ENCODE assay signal across 9 mouse cellular contexts in genomic region chr17:3558356-3558870, GRCm38 (mm10). TPM values are rescaled to one million over a fixed set of nuclear protein-coding genes. Genes with fewer than 3 reads are reported as not detected.
DNase-seq lines count a peak whose midpoint lies in the region; ATAC-seq lines count a peak whose summit lies in the region.
"Had no signal": no experiment of that assay in that cellular context is flagged by ENCODE, and none has a peak within 500 bp of the region (broad histone marks: within the 10 kb centered on the region; RNA-seq: fewer than 3 reads in every experiment).

No protein-coding gene starts in this region.

- no peak for ATAC-seq in erythroblast, adult 5-6 weeks (replicated peaks; ENCODE audit: low FRiP score, poor library complexity, severe bottlenecking)
- no peak for ATAC-seq in hindbrain, embryonic 15.5 days (ENCODE audit: low FRiP score, low read depth)
- no peak for ATAC-seq in stomach, embryonic 16.5 days (ENCODE audit: insufficient read depth, low FRiP score)

- H3K27ac ChIP-seq in hindbrain, embryonic 15.5 days (replicated peaks) = peak overlapping the region; percentile 93
- peak overlapping the region; percentile 64 for H3K27ac ChIP-seq in stomach, embryonic 16.5 days (ENCODE audit: low read length)

- peaks cover 8% of the 10 kb centered on the region; the same call in 1 of the 2 replicates for H3K36me3 ChIP-seq in erythroblast, embryonic 14.5 days (ENCODE audit: control insufficient read depth)
- H3K36me3 ChIP-seq in hindbrain, embryonic 15.5 days = no peaks in the 10 kb centered on the region
- no peaks in the 10 kb centered on the region for H3K36me3 ChIP-seq in stomach, embryonic 16.5 days (ENCODE audit: control insufficient read depth, insufficient read depth, low read length)

- H3K27me3 ChIP-seq in erythroblast, embryonic 14.5 days (ENCODE audit: control insufficient read depth) = 0 out of 2 replicates have a peak, but pooled peaks cover 2% of the 10 kb centered on the region
- no peaks in the 10 kb centered on the region for H3K27me3 ChIP-seq in hindbrain, embryonic 15.5 days
- H3K27me3 ChIP-seq in stomach, embryonic 16.5 days (ENCODE audit: control insufficient read depth, insufficient read depth, low read length) = no peaks in the 10 kb centered on the region
- H3K27me3 ChIP-seq: Patski had no signal

- H3K9ac ChIP-seq in hindbrain, embryonic 15.5 days = 0 out of 2 replicates have a peak overlapping the region, but pooled peaks have one; percentile 28
- peak overlapping the region; percentile 33; the same call in 1 of the 2 replicates for H3K9ac ChIP-seq in stomach, embryonic 16.5 days (ENCODE audit: low read length)

- H3K4me3 ChIP-seq in erythroblast, embryonic 14.5 days (replicated peaks) = peak overlapping the region; percentile 91
- H3K4me3 ChIP-seq in hindbrain, embryonic 15.5 days = peak overlapping the region; percentile 70
- H3K4me3 ChIP-seq in stomach, embryonic 16.5 days (replicated peaks; ENCODE audit: low read length) = peak overlapping the region; percentile 71

- H3K9me3 ChIP-seq in erythroblast, embryonic 14.5 days (ENCODE audit: control insufficient read depth, low read length) = no peaks in the 10 kb centered on the region; the same call in 1 of the 2 replicates
- H3K9me3 ChIP-seq in hindbrain, embryonic 15.5 days = no peaks in the 10 kb centered on the region
- H3K9me3 ChIP-seq in stomach, embryonic 16.5 days (replicated peaks; ENCODE audit: control insufficient read depth, low read length) = no peaks in the 10 kb centered on the region

- WGBS in hindbrain, embryonic 15.5 days = 61% methylated on average over 9 of the region's 9 CpGs
- 71% methylated on average over 9 of the region's 9 CpGs for WGBS in stomach, embryonic 16.5 days

- DNase-seq in embryo, embryonic 11 days = peak; percentile 34
- peak; percentile 36 to 45 for DNase-seq in lung, adult 18-20 months
- no peak for DNase-seq in layer of hippocampus, postnatal 10 days (ENCODE audit: low spot score in 2 of 2)
- DNase-seq in thymus, postnatal 14 days = no peak

- peak overlapping the region; percentile 73 for H3K4me2 ChIP-seq in hindbrain, embryonic 15.5 days
- H3K4me2 ChIP-seq in stomach, embryonic 16.5 days (ENCODE audit: low read depth, low read length) = peak overlapping the region; percentile 46

- peaks cover 29% of the 10 kb centered on the region for H3K4me1 ChIP-seq in erythroblast, embryonic 14.5 days (ENCODE audit: control insufficient read depth)
- peaks cover 16% of the 10 kb centered on the region for H3K4me1 ChIP-seq in hindbrain, embryonic 15.5 days (replicated peaks)
- no peaks in the 10 kb centered on the region for H3K4me1 ChIP-seq in stomach, embryonic 16.5 days (ENCODE audit: control insufficient read depth, insufficient read depth, low read length)

RNA-seq across cellular contexts. Expression of gene Tfb1m, which starts 0.8 kb away (rescaled TPM):
- 0.12 and 0.32 TPM in 2 replicates for polyA plus RNA-seq in erythroblast, embryonic 14.5 days (2012)
- 9.0 and 10.4 TPM in 2 replicates for total RNA-seq in erythroblast, adult 5-6 weeks (2015; ENCODE audit: low replicate concordance)
- total RNA-seq in erythroblast, adult 5-6 weeks (2017; ENCODE audit: low replicate concordance) = 2.1 and 8.5 TPM in 2 replicates
- polyA plus RNA-seq in hindbrain, embryonic 15.5 days (2015; fragmentation: Nextera tagmentation; extraction: Ambion mirVana) = 13.8 and 14.6 TPM in 2 replicates
- polyA plus RNA-seq in stomach, embryonic 16.5 days (2015; fragmentation: Nextera tagmentation; extraction: Ambion mirVana) = 14.2 TPM in 2 replicates
- total RNA-seq in layer of hippocampus, postnatal 10 days (2021) = 1 to 10 TPM; 5.0 to 5.4 TPM

RNA-seq across cellular contexts. Expression of gene Cldn20, which starts 26.1 kb away (rescaled TPM):
- polyA plus RNA-seq in erythroblast, embryonic 14.5 days (2012) = not detected in 2 replicates
- total RNA-seq in erythroblast, adult 5-6 weeks (2015; ENCODE audit: low replicate concordance) = 10.0 TPM in 1 of 2 replicates, not detected in the other
- 1.3 TPM in 1 of 2 replicates, not detected in the other for total RNA-seq in erythroblast, adult 5-6 weeks (2017; ENCODE audit: low replicate concordance)
- 0.40 TPM in 1 of 2 replicates, not detected in the other for polyA plus RNA-seq in hindbrain, embryonic 15.5 days (2015; fragmentation: Nextera tagmentation; extraction: Ambion mirVana)
- polyA plus RNA-seq in stomach, embryonic 16.5 days (2015; fragmentation: Nextera tagmentation; extraction: Ambion mirVana) = not detected in 2 replicates
- total RNA-seq in layer of hippocampus, postnatal 10 days (2021) = under 1 TPM; 0.74 to 0.98 TPM

Comparison
In these comparisons a context has a peak if more than half of its experiments do, and no peak if none do; other contexts are left out.
1. DNase-seq: peak in embryo, embryonic 11 days (single experiment) and lung, adult 18-20 months (2 of 2); none in layer of hippocampus, postnatal 10 days (0 of 2) and thymus, postnatal 14 days (single experiment).
2. RNA of gene Tfb1m, which starts 0.8 kb away (polyA plus RNA-seq): 13.8 to 14.6 TPM in hindbrain, embryonic 15.5 days and 14.2 TPM in stomach, embryonic 16.5 days; 0.12 to 0.32 TPM in erythroblast, embryonic 14.5 days; every median in the first group is over 10 times any median in the second.
3. Peak in every context shown above with its lines, with median percentiles within 50 percentile points of each other: H3K4me3 ChIP-seq.